Mouse (Mus musculus) heart, embryonic 14.5 days (tissue): Measurements from ENCODE around the gene Gm17693. TPM values are rescaled to one million over a fixed set of nuclear protein-coding genes. Genes with fewer than 3 reads are reported as not detected.
"Not testable (repeated sequence)": the region's sequence is repeated elsewhere in the genome, so short reads cannot be mapped to it uniquely, and the experiment has no call there.

ENCODE experiments used
- ATAC-seq: fragments of 200-750 bp; cut with Nextera tagmentation; 2 replicates; pipeline ENCODE4 v1.8.0; 2017; ENCODE audit warnings: low read depth, moderate TSS enrichment; ENCODE audit not compliant: insufficient number of reproducible peaks, insufficient read depth, low FRiP score
- H3K27ac ChIP-seq, 2 experiments: fragments of 200-500 bp in 1 of 2; fragments of 300-500 bp in 1 of 2; sonication (generic) in 1 of 2; replicated peaks in 1 of 2; 2 replicates each; pipeline ENCODE4 v1.5.1; 2012 to 2014; ENCODE audit warnings: low read depth in 2 of 2, low read length in 2 of 2, control low read depth in 1 of 2, mild to moderate bottlenecking in 1 of 2, mixed read lengths in 1 of 2; ENCODE audit not compliant: control insufficient read depth in 1 of 2, insufficient read depth in 1 of 2
- H3K27me3 ChIP-seq: fragments of 300-500 bp; sonication (generic); 2 replicates; pipeline ENCODE4 v1.6.1; 2014; ENCODE audit warnings: mild to moderate bottlenecking, low read length, control low read depth; ENCODE audit not compliant: control insufficient read depth, insufficient read depth
- H3K36me3 ChIP-seq: fragments of 300-500 bp; sonication (generic); 2 replicates; pipeline ENCODE4 v1.6.1; 2014; ENCODE audit warnings: mild to moderate bottlenecking, control low read depth, low read length, mixed read lengths; ENCODE audit not compliant: control insufficient read depth, insufficient read depth
- H3K4me1 ChIP-seq, 2 experiments: fragments of 200-500 bp in 1 of 2; fragments of 300-500 bp in 1 of 2; sonication (generic) in 1 of 2; 2 replicates each; pipeline ENCODE4 v1.6.1; 2012 to 2014; ENCODE audit warnings: low read length in 2 of 2, control low read depth in 1 of 2, mixed read lengths in 1 of 2; ENCODE audit not compliant: control insufficient read depth in 2 of 2, insufficient read depth in 2 of 2
- H3K4me2 ChIP-seq: fragments of 300-500 bp; sonication (generic); 2 replicates; pipeline ENCODE4 v1.6.1; 2014; ENCODE audit warnings: mild to moderate bottlenecking, low read length
- H3K4me3 ChIP-seq, 2 experiments: fragments of 200-500 bp in 1 of 2; fragments of 300-500 bp in 1 of 2; sonication (generic) in 1 of 2; 2 replicates each; pipeline ENCODE4 v1.5.1; 2012 to 2014; ENCODE audit warnings: low read length in 2 of 2, mild to moderate bottlenecking in 2 of 2, control low read depth in 1 of 2, low read depth in 1 of 2, moderate library complexity in 1 of 2; ENCODE audit not compliant: control insufficient read depth in 1 of 2, insufficient read depth in 1 of 2
- H3K9ac ChIP-seq: fragments of 300-500 bp; sonication (generic); 2 replicates; pipeline ENCODE4 v1.6.1; 2014; ENCODE audit warnings: mild to moderate bottlenecking, low read length
- H3K9me3 ChIP-seq: fragments of 300-500 bp; sonication (generic); 2 replicates; pipeline ENCODE4 v1.6.1; 2016; ENCODE audit warnings: low read length, control low read depth; ENCODE audit not compliant: control insufficient read depth
- WGBS: fragments of 180-500 bp; shearing (Covaris S2); extraction: QIAGEN DNeasy Blood & Tissue Kit; methylation state at CpG from one replicate; pipeline ENCODE4 v1.1.7; 2014; 5-methylcytosine and 5-hydroxymethylcytosine counted together
- polyA plus RNA-seq: library from polyadenylated mRNA; unstranded; fragments of >200 nt; fragmentation: Nextera tagmentation; extraction: Ambion mirVana; gene quantifications from 2 replicates; pipeline ENCODE4 v1.2.1, GENCODE M21; 2014

Gene Gm17693
- not detected in 2 replicates for polyA plus RNA-seq

- H3K9ac ChIP-seq, H3K4me3 ChIP-seq, H3K27me3 ChIP-seq, ATAC-seq, H3K27ac ChIP-seq, H3K4me1 ChIP-seq, H3K36me3 ChIP-seq, H3K9me3 ChIP-seq, H3K4me2 ChIP-seq: not testable (repeated sequence)
- no CpG with 5 or more reads among the region's 4 CpGs for WGBS
These were observed at the start of gene Gm17693 for GRCm38 (mm10) chrX:125705144-125705543. Gene Gm17693, plus strand, starts transcription at chrX:125705444.
